Mouse (Mus musculus): ENCODE results near the gene Fam133b. TPM values are rescaled to one million over a fixed set of nuclear protein-coding genes. Genes with fewer than 3 reads are reported as not detected.
"Not testable (repeated sequence)": the region's sequence is repeated elsewhere in the genome, so short reads cannot be mapped to it uniquely, and the experiment has no call there.

The Fam133b gene
- polyA plus RNA-seq, 1 experiment = 16.5 TPM

- no peak for DNase-seq (ENCODE audit: low spot score)
Measured at GRCm38 (mm10) chr5:3520493-3521359, 22.9 kb upstream of the Fam133b start.

GRCm38 (mm10) chr5:3521741-3522140 lies 21.9 kb upstream of the Fam133b start:
- no peak for DNase-seq (ENCODE audit: low spot score)

- no peak for DNase-seq (ENCODE audit: low spot score)
Measured at GRCm38 (mm10) chr5:3522826-3523225, 20.8 kb upstream of the Fam133b start.

GRCm38 (mm10) chr5:3527041-3527691 lies 16.5 kb upstream of the Fam133b start:
- no peak for DNase-seq (ENCODE audit: low spot score)

GRCm38 (mm10) chr5:3529585-3530189 lies 13.9 kb upstream of the Fam133b start:
- DNase-seq (ENCODE audit: low spot score) = no peak

GRCm38 (mm10) chr5:3532048-3532447 lies 11.6 kb upstream of the Fam133b start:
- DNase-seq (ENCODE audit: low spot score) = not testable (repeated sequence)

GRCm38 (mm10) chr5:3536592-3537212 lies 6.9 kb upstream of the Fam133b start:
- DNase-seq (ENCODE audit: low spot score) = no peak

- DNase-seq (ENCODE audit: low spot score) = no peak
Measured at GRCm38 (mm10) chr5:3538505-3539472, 4.8 kb upstream of the Fam133b start.

GRCm38 (mm10) chr5:3541871-3542270 lies 1.8 kb upstream of the Fam133b start:
- no peak for DNase-seq (ENCODE audit: low spot score)

GRCm38 (mm10) chr5:3544480-3544769 lies 792 bp downstream of the Fam133b start:
- no peak for DNase-seq (ENCODE audit: low spot score)

GRCm38 (mm10) chr5:3546226-3546625 lies 2.6 kb downstream of the Fam133b start:
- no peak for DNase-seq (ENCODE audit: low spot score)

- DNase-seq (ENCODE audit: low spot score) = no peak
Measured at GRCm38 (mm10) chr5:3551481-3551880, 7.8 kb downstream of the Fam133b start.

- no peak for DNase-seq (ENCODE audit: low spot score)
Measured at GRCm38 (mm10) chr5:3554198-3554597, 10.6 kb downstream of the Fam133b start.

GRCm38 (mm10) chr5:3571266-3571665 lies 27.6 kb downstream of the Fam133b start, which contains the start of gene 1700109H08Rik:
TSS of gene 1700109H08Rik (plus strand) at chr5:3571566.
- no peak for DNase-seq (ENCODE audit: low spot score)

- DNase-seq (ENCODE audit: low spot score) = no peak
Measured at GRCm38 (mm10) chr5:3574825-3575224, 31.2 kb downstream of the Fam133b start.

- no peak for DNase-seq (ENCODE audit: low spot score)
Measured at GRCm38 (mm10) chr5:3577939-3578338, 34.3 kb downstream of the Fam133b start.

GRCm38 (mm10) chr5:3579066-3579465 lies 35.4 kb downstream of the Fam133b start:
- DNase-seq (ENCODE audit: low spot score) = no peak

GRCm38 (mm10) chr5:3595693-3596398 lies 52.2 kb downstream of the Fam133b start, which contains the start of gene Pex1:
TSS of gene Pex1 (plus strand) at chr5:3596066.
- peak; percentile 77 for DNase-seq (ENCODE audit: low spot score)

GRCm38 (mm10) chr5:3596399-3596766 lies 52.8 kb downstream of the Fam133b start, which contains the start of gene Rbm48:
TSS of gene Rbm48 (minus strand) at chr5:3596585.
- DNase-seq (ENCODE audit: low spot score) = peak; percentile 74

- no peak for DNase-seq (ENCODE audit: low spot score)
Measured at GRCm38 (mm10) chr5:3597171-3597570, 53.5 kb downstream of the Fam133b start.
